Mouse (Mus musculus) ES-Bruce4 (cell line): ENCODE measurements around the gene Pdzd2.

Experiments
- CTCF ChIP-seq: IDR thresholded peaks from one replicate; pipeline ENCODE4 v1.8.1; 2011; ENCODE audit warnings: low read depth, low read length
- POLR2A ChIP-seq: IDR thresholded peaks from one replicate; pipeline ENCODE4 v1.8.1; 2011; ENCODE audit warnings: low read length; ENCODE audit not compliant: insufficient read depth

DNA sequence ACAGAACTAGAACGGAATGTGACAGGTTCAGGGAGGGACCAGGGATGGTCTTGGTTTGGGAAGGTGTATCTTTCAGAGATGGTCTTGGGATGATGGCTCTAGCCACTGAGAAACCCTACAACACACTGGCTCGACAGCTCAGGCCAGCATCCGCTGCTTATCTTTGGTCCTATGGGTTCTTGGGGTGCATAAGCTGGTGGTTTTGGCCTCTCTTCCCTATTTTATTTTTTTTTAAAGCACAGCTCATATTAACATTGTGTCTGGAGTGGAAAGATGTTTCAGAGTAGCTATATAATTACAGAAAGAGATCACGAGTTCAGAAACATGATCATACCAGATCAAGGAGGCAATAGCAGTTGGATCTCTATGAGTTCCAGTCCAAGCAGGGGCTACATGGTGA lies 375.6 kb downstream of the Pdzd2 start:
- no peak for TF ChIP-seq CTCF
- no peak for TF ChIP-seq POLR2A
